Mouse (Mus musculus) erythroblast, embryonic 14.5 days (primary cell): ENCODE measurements around the gene Abcb9.

Source experiments
- GATA1 ChIP-seq: IDR thresholded peaks from 2 replicates; pipeline ENCODE4 v1.6.1; 2012; ENCODE audit warnings: low read length, inconsistent platforms, mixed read lengths
- TAL1 ChIP-seq: IDR thresholded peaks from 3 replicates; pipeline ENCODE4 v1.6.1; 2012; ENCODE audit warnings: low read length, inconsistent platforms, mixed read lengths

DNA sequence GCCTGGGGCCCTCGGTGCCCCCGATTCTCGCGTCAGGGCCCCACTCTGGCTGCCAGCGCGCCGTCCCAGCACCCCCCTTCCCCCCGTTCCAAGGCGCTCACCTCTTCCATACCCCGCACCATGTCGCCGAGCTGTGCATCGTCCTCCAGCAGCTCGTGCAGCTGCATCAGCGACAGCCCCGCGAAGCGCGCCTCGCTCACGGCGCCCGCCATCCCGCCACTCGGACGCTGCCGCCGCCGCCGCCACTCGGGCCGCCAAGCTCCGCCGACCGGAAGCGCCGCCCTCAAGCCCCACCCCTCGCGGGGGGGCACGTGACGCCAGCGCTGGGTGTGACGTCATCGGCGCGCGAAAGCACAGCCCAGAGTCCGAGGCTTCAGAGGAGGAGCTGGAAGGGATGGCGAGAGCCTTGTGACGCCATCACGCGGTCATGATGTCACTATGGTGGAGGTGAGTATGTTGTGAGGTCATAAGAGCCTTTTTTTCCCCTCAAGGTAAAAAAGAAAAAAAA, 63.5 kb downstream of the Abcb9 start, which contains the start of gene Vps37b:
- TF ChIP-seq GATA1, result no peak
- no peak for TF ChIP-seq TAL1
